Mouse (Mus musculus) forebrain, embryonic 15.5 days (tissue): ENCODE measurements around the gene Nop9. TPM values are rescaled to one million over a fixed set of nuclear protein-coding genes. Genes with fewer than 3 reads are reported as not detected.

Experiments
- ATAC-seq: fragments of 200-750 bp; cut with Nextera tagmentation; replicated peaks from 2 replicates; pipeline ENCODE4 v1.8.0; 2017; ENCODE audit warnings: mild to moderate bottlenecking, moderate TSS enrichment, moderate library complexity
- H3K27ac ChIP-seq: fragments of 300-500 bp; sonication (generic); replicated peaks from 2 replicates; pipeline ENCODE4 v1.5.1; 2015; ENCODE audit warnings: mild to moderate bottlenecking, inconsistent platforms
- H3K27me3 ChIP-seq: fragments of 300-500 bp; sonication (generic); 2 replicates; pipeline ENCODE4 v1.6.1; 2015; ENCODE audit warnings: inconsistent platforms
- H3K36me3 ChIP-seq: fragments of 300-500 bp; sonication (generic); 2 replicates; pipeline ENCODE4 v1.6.1; 2015; ENCODE audit warnings: mild to moderate bottlenecking, inconsistent platforms
- H3K4me1 ChIP-seq: fragments of 300-500 bp; sonication (generic); 2 replicates; pipeline ENCODE4 v1.6.1; 2015; ENCODE audit warnings: inconsistent platforms
- H3K4me2 ChIP-seq: fragments of 300-500 bp; sonication (generic); replicated peaks from 2 replicates; pipeline ENCODE4 v1.6.1; 2015; ENCODE audit warnings: mild to moderate bottlenecking, inconsistent platforms
- H3K4me3 ChIP-seq: fragments of 300-500 bp; sonication (generic); 2 replicates; pipeline ENCODE4 v1.5.1; 2015; ENCODE audit warnings: mild to moderate bottlenecking, inconsistent platforms
- H3K9ac ChIP-seq: fragments of 300-500 bp; sonication (generic); replicated peaks from 2 replicates; pipeline ENCODE4 v1.6.1; 2015; ENCODE audit warnings: mild to moderate bottlenecking, inconsistent platforms
- H3K9me3 ChIP-seq: fragments of 300-500 bp; sonication (generic); 2 replicates; pipeline ENCODE4 v1.6.1; 2016; ENCODE audit warnings: inconsistent platforms
- WGBS: fragments of 180-500 bp; shearing (Covaris S2); methylation state at CpG from one replicate; pipeline ENCODE4 v1.1.7; 2015; ENCODE audit warnings: mixed read lengths; 5-methylcytosine and 5-hydroxymethylcytosine counted together
- polyA plus RNA-seq: library from polyadenylated mRNA; unstranded; fragments of >200 nt; fragmentation: Nextera tagmentation; extraction: Ambion mirVana; gene quantifications from 2 replicates; pipeline ENCODE4 v1.2.1, GENCODE M21; 2015

Nop9 gene
- polyA plus RNA-seq, 1 experiment from 2014 or later: 39.7 TPM

GRCm38 (mm10) chr14:55716884-55717283 lies 28.6 kb upstream of the Nop9 start:
- ATAC-seq: no peak
- Histone ChIP-seq H3K4me3 (no peak overlapping the region), H3K4me2 (no peak overlapping the region), H3K27ac (no peak overlapping the region), H3K27me3 (0 out of 2 replicates have a peak, but pooled peaks cover 2% of the 10 kb centered on the region), H3K36me3 (peaks cover 15% of the 10 kb centered on the region; the same call in 1 of the 2 replicates), H3K9me3 (no peaks in the 10 kb centered on the region), H3K4me1 (peaks cover 8% of the 10 kb centered on the region), H3K9ac (no peak overlapping the region)
- 89% methylated on average over 8 of the region's 8 CpGs for WGBS

- Histone ChIP-seq H3K27ac (no peak overlapping the region), H3K4me2 (no peak overlapping the region), H3K27me3 (no peaks in the 10 kb centered on the region), H3K4me3 (no peak overlapping the region), H3K4me1 (peaks cover 13% of the 10 kb centered on the region), H3K36me3 (peaks cover 15% of the 10 kb centered on the region; the same call in 1 of the 2 replicates), H3K9ac (no peak overlapping the region), H3K9me3 (no peaks in the 10 kb centered on the region)
- no peak for ATAC-seq
- 89% methylated on average over 6 of the region's 6 CpGs for WGBS
These were observed 25.8 kb upstream of the Nop9 start for GRCm38 (mm10) chr14:55719737-55720136.

- H3K9me3 ChIP-seq: no peaks in the 10 kb centered on the region
- no peak overlapping the region for H3K4me3 ChIP-seq
- no peak for ATAC-seq
- 94% methylated on average over 12 of the region's 12 CpGs for WGBS
- H3K27ac ChIP-seq: no peak overlapping the region
- peaks cover 15% of the 10 kb centered on the region; the same call in 1 of the 2 replicates for H3K36me3 ChIP-seq
- H3K4me2 ChIP-seq: no peak overlapping the region
- no peaks in the 10 kb centered on the region for H3K27me3 ChIP-seq
- H3K9ac ChIP-seq: no peak overlapping the region
- peaks cover 13% of the 10 kb centered on the region for H3K4me1 ChIP-seq
These were observed 24.8 kb upstream of the Nop9 start for GRCm38 (mm10) chr14:55720666-55721065.

GRCm38 (mm10) chr14:55721076-55721475 lies 24.4 kb upstream of the Nop9 start:
- no peak for ATAC-seq
- Histone ChIP-seq H3K9ac (peak overlapping the region; percentile 81; the same call in 1 of the 2 replicates), H3K27me3 (no peaks in the 10 kb centered on the region), H3K27ac (no peak overlapping the region), H3K4me1 (peaks cover 13% of the 10 kb centered on the region), H3K4me3 (peak overlapping the region; percentile 93), H3K36me3 (peaks cover 15% of the 10 kb centered on the region; the same call in 1 of the 2 replicates), H3K4me2 (peak overlapping the region; percentile 53), H3K9me3 (no peaks in the 10 kb centered on the region)
- WGBS: 75% methylated on average over 6 of the region's 6 CpGs

GRCm38 (mm10) chr14:55721700-55722437 lies 23.6 kb upstream of the Nop9 start, which contains the start of gene Rabggta:
TSS of gene Rabggta (minus strand) at chr14:55722263.
- H3K4me1 ChIP-seq: peaks cover 13% of the 10 kb centered on the region
- H3K4me2 ChIP-seq: peak within 1 kb of the TSS; percentile 53
- H3K27me3 ChIP-seq: no peaks in the 10 kb centered on the region
- peaks cover 13% of the 10 kb centered on the region; the same call in 1 of the 2 replicates for H3K36me3 ChIP-seq
- H3K4me3 ChIP-seq: peak within 1 kb of the TSS; percentile 93
- H3K9ac ChIP-seq: peak within 1 kb of the TSS; percentile 81
- ATAC-seq: peak; percentile 96
- H3K27ac ChIP-seq: peak within 1 kb of the TSS; percentile 92
- WGBS: under 1% methylated on average over 50 of the region's 50 CpGs
- no peaks in the 10 kb centered on the region for H3K9me3 ChIP-seq

- peaks cover 10% of the 10 kb centered on the region; the same call in 1 of the 2 replicates for H3K36me3 ChIP-seq
- WGBS: 47% methylated on average over 8 of the region's 8 CpGs
- peak overlapping the region; percentile 81 for H3K9ac ChIP-seq
- peaks cover 13% of the 10 kb centered on the region for H3K4me1 ChIP-seq
- peak overlapping the region; percentile 53 for H3K4me2 ChIP-seq
- H3K9me3 ChIP-seq: no peaks in the 10 kb centered on the region
- H3K27ac ChIP-seq: peak overlapping the region; percentile 92
- no peak for ATAC-seq
- peak overlapping the region; percentile 93 for H3K4me3 ChIP-seq
- no peaks in the 10 kb centered on the region for H3K27me3 ChIP-seq
These were observed 23.0 kb upstream of the Nop9 start for GRCm38 (mm10) chr14:55722438-55722945.

GRCm38 (mm10) chr14:55723433-55723832 lies 22.1 kb upstream of the Nop9 start:
- Histone ChIP-seq H3K4me2 (no peak overlapping the region), H3K9ac (no peak overlapping the region), H3K4me1 (peaks cover 13% of the 10 kb centered on the region), H3K27me3 (no peaks in the 10 kb centered on the region), H3K27ac (no peak overlapping the region), H3K4me3 (no peak overlapping the region), H3K36me3 (0 out of 2 replicates have a peak, but pooled peaks cover 5% of the 10 kb centered on the region), H3K9me3 (no peaks in the 10 kb centered on the region)
- no peak for ATAC-seq
- 89% methylated on average over 7 of the region's 7 CpGs for WGBS

- H3K4me2 ChIP-seq: no peak overlapping the region
- H3K4me3 ChIP-seq: no peak overlapping the region
- 63% methylated on average over 8 of the region's 8 CpGs for WGBS
- no peak for ATAC-seq
- H3K36me3 ChIP-seq: 0 out of 2 replicates have a peak, but pooled peaks cover 4% of the 10 kb centered on the region
- no peaks in the 10 kb centered on the region for H3K9me3 ChIP-seq
- H3K27me3 ChIP-seq: no peaks in the 10 kb centered on the region
- H3K4me1 ChIP-seq: peaks cover 13% of the 10 kb centered on the region
- no peak overlapping the region for H3K9ac ChIP-seq
- no peak overlapping the region for H3K27ac ChIP-seq
These were observed 21.1 kb upstream of the Nop9 start for GRCm38 (mm10) chr14:55724411-55724871.

- Histone ChIP-seq H3K4me3 (no peak overlapping the region), H3K4me2 (no peak overlapping the region), H3K9me3 (no peaks in the 10 kb centered on the region), H3K27ac (no peak overlapping the region), H3K36me3 (no peaks in the 10 kb centered on the region), H3K27me3 (no peaks in the 10 kb centered on the region), H3K9ac (no peak overlapping the region), H3K4me1 (peaks cover 20% of the 10 kb centered on the region)
- no peak for ATAC-seq
These were observed 19.2 kb upstream of the Nop9 start for GRCm38 (mm10) chr14:55726261-55726660.

GRCm38 (mm10) chr14:55727889-55728685 lies 17.4 kb upstream of the Nop9 start:
- WGBS: 73% methylated on average over 8 of the region's 8 CpGs
- H3K4me2 ChIP-seq: no peak overlapping the region
- ATAC-seq: no peak

GRCm38 (mm10) chr14:55730116-55730515 lies 15.4 kb upstream of the Nop9 start:
- Histone ChIP-seq H3K9ac (no peak overlapping the region), H3K4me1 (peaks cover 11% of the 10 kb centered on the region), H3K36me3 (no peaks in the 10 kb centered on the region), H3K27ac (peak overlapping the region; percentile 52; the same call in 1 of the 2 replicates), H3K9me3 (no peaks in the 10 kb centered on the region), H3K4me3 (no peak overlapping the region), H3K27me3 (no peaks in the 10 kb centered on the region), H3K4me2 (no peak overlapping the region)
- WGBS: 63% methylated on average over 7 of the region's 7 CpGs
- peak; percentile 19; the same call in 1 of the 2 replicates for ATAC-seq

More at GRCm38 (mm10) chr14:55727889-55728685, 17.4 kb upstream of the Nop9 start:
- H3K4me3 ChIP-seq: no peak overlapping the region
- no peak overlapping the region for H3K27ac ChIP-seq
- H3K9ac ChIP-seq: no peak overlapping the region
- H3K9me3 ChIP-seq: no peaks in the 10 kb centered on the region
- peaks cover 11% of the 10 kb centered on the region for H3K4me1 ChIP-seq
- no peaks in the 10 kb centered on the region for H3K36me3 ChIP-seq
- no peaks in the 10 kb centered on the region for H3K27me3 ChIP-seq
